Mouse (Mus musculus): ENCODE data around the gene Ostm1.

Gene Ostm1

DNA sequence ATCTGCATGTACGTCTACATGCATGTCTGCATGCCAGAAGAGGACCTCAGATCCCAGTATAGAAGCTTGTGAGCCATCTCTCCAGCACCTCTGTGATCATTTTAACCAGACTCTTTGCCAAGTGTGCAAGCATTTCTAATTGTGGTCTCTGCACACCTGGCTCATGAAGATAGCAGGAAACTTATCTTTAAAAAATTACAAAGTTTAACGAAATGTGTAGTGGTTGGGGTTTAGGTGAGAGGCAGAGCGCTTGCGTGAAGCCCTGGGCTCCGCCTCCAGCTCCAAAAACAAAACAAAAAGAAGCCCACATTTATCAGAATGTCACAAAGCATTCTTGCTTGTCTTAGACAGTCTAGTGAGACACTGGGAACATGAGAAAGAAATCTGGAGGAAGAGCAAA is 104.3 kb downstream of the Ostm1 start:
- no peak for DNase-seq

DNA sequence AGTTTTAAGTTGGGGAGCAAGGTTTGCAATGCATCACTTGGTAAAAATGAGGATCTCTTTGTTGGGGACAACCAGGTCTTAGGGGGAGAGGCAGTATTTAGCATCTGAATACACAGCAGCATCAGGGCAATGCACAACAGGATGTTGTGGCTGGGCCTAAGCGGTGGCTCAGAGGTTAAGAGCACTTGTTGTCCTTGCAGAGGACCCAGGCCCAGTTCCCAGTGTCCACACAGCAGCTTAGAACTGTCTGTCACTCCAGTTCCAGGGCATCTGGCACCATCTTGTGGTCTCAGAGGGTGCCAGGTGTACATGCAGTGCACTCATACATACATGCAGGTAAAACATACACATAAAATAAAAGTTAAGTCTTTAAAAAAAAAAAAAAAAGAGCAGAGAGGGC is 106.1 kb downstream of the Ostm1 start:
- DNase-seq = no peak

DNA sequence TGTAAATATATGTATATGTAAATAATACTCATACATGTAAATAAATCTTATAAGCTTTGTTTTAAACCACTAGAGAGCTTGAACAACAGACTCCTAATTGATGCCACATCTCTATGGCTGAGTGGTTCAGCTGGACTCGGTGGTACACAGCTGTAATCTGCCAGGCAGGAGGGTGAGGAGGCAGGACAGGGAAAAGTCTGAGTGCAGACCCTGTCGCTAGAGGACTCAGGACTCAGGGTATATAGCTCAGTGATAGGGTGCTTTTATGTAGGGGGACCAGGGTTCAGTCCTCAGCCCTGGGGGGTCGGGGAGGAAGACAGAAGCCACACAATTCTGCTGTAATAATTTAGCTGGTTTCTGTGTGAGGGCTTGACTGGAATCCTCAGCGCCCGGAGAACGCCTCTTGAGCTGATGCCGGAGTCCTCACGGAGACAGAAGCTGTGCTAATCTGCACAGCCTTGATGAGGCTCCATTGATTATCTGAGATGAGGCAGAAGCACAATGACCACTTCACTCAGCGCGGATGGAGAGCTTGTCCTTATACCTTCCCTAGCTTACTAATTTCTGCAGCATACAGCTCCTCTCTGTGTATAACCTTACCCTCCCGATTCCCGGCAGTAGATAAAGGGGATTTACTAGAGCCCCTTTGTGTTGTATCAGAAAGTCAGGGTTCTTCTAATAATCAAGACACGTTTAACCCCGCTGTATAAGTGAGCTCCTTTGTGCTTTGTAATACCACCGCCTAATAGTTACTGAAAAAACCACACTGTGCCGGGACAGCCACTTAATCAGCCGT is 106.8 kb downstream of the Ostm1 start:
- DNase-seq = no peak

DNA sequence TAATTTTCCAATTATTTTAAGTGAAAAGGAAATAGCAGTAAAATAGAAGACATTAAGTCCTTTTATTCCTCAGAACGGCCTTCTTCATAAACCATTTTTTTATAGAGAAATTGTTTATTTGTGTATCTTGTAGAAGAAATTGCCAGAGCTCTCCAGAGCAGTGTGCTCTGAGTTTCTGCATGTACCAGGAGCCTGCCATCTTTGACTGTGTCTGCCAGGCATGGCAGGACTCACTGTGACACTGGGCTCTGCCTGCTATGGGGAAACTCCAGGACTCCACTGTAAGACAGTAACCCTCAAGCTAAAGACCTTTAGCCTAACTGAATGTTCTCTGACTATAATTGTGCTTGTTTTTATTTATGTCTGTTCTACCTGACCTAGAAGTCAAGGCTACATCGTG is 107.4 kb downstream of the Ostm1 start:
- no peak for DNase-seq

DNA sequence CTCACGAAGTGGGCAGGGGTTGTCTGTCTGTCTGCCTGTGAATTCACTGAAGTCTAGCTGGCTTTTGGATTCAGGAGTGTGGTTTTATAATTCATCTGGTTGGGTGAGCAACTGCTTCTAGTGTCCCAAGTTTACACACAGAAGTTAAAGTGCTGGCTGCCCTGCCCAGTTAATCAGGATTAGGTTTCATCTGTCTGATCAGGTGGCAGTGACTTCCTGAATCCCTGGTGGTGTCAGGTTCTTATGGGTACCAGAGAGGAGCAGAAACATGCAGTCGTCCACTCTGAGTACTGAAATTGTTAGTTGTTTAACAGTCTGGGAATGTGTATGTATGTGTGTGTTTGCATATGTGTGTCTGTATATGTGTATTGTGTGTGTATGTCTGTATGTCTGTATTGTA is 108.5 kb downstream of the Ostm1 start:
- no peak for DNase-seq

DNA sequence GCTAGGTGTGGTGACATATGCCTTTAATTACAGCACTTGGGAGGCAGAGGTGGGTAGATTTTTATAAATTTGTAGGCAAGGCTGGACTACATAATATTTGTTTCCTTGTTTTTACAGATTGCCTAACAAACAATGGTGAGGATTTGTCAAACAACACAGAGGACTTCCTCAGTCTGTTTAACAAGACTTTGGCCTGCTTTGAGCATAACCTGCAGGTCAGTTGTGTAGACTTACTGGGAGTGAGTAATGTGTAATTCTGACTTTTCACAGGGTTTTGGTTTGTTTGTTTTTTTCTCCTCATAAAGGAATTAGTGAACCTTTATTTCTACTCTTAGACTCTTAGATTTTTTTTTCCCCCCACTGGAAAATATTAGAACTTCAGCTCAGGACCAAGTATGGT is 109.2 kb downstream of the Ostm1 start:
- DNase-seq = no peak

DNA sequence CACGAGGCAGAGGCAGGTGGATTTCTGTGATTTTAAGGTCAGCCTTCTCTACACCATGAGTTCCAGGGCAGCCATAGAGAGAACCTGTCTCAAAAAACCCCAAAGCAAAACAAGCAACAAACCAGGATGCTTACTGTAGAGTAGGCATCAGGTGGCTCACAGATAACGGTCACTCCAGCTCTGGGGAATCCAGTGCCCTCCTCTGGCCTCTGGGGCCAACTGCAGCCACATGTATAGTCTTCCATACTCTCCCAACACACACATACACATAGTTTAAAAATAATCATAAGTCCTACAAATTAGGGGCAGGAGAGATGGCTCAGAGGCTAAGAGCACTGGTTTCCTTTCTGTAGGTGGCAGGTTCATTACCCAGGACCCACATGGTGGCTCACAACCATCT is 109.9 kb downstream of the Ostm1 start:
- DNase-seq = no peak

DNA sequence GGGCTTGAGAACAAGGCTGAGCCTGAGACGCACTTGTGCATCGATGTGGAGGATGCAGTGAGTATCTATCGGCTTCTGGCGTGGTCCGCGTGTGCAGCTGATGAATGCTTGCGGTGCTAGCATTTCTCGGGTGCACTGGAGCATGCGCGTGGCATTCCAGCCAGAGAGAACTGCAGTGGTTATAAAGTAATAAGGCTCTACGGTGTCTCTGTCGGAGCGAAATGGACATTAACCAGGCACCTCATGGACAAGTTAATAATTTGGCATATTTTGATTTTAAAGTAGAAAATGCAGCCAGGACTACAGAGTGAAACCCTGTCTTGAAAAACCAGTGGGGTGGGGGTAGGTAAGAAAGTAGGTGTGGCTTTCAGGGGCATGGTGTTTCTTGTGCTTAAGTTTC is 112.7 kb downstream of the Ostm1 start:
- no peak for DNase-seq

DNA sequence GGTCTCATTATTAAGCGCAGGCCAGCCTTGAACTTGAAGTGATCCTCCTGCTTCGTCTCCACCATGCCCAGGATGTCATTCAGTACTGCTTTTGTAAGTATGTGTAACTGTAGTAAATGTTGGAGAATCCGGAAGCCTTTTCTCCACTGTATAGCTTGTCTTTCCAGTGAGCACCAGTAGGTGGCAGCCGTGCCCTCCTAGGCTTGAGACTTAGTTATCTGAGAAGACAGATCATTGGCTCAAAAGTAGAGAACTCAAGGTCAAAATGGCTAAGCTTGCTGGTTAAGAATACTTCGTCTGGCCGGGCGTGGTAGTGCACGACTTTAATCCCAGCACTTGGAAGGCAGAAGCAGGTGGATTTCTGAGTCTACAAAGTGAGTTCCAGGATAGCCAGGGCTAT is 113.4 kb downstream of the Ostm1 start:
- DNase-seq = peak; percentile 76

DNA sequence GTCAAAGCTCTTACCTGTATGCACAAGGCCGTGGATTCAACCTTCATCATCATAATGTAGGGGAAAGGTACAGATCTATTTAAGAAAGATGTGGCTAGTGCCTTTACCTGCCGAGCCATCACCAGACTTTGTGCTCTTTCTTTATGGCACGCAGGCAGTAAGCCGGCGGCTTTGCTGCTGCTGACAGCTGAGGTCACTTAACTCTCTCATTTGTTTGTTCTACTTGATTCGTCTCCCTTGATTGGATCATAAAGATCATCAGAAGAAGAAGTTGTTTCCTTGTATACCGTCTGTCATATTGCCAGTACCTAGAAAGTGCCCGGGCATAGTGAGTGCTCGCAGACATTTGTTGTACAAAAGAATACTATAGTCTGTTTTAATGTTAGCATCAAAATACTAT is 114.8 kb downstream of the Ostm1 start:
- no peak for DNase-seq

DNA sequence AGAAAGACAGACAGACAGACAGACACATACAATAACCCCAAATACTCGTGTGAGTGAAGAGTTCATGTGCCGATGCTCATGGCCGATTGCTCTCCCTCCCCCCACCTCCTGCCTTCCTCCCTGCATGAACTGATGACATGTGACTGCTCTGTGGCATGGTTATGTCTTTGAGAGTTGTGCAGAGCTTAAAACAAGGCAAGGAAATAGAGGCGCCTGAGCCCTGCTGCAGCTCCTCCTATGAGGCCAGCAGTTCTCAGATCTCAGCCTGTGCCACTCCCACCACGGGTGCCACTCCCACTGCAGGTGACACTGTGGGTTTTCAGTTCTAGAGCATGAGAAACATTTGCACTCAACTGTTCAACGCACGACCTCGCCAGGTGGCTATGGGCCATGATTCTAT is 115.4 kb downstream of the Ostm1 start:
- no peak for DNase-seq

DNA sequence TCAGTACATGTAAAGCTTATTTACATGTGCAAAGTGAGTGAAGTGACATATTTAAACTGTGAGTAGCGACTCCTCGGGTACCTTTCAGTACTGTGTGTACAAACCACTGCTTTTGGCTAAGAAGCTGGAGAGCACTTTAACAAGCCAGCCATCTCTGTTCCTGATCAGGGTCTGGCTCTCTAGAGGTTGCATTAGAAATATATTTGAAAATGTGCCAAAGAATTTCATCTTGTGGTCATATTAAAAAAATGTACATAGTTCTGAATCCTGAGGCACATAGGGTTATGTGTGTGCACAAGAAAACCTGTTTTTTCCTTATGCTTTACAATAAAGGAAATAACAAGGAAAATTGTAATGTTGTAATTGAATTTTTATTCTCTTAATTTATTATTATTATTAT is 118.5 kb downstream of the Ostm1 start:
- no peak for DNase-seq

DNA sequence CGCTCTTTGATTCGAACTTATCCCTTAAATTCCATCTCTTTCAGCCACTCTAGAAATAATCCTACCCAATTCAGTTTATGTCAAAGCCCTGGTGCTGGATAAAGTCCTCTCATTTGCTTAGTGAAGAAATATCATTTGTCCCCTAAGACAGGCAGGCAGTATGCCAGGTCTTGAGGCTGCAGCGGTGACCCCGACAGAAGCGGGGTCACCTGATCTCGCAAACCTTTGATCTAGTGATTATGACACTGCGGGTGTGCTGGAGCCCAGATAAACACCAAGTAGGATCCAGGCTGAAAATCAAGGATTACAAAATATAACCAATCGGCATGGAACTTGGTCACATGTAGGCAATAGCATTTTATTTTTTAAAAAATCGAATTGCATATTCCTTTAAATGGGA is 131.1 kb downstream of the Ostm1 start:
- DNase-seq = no peak

DNA sequence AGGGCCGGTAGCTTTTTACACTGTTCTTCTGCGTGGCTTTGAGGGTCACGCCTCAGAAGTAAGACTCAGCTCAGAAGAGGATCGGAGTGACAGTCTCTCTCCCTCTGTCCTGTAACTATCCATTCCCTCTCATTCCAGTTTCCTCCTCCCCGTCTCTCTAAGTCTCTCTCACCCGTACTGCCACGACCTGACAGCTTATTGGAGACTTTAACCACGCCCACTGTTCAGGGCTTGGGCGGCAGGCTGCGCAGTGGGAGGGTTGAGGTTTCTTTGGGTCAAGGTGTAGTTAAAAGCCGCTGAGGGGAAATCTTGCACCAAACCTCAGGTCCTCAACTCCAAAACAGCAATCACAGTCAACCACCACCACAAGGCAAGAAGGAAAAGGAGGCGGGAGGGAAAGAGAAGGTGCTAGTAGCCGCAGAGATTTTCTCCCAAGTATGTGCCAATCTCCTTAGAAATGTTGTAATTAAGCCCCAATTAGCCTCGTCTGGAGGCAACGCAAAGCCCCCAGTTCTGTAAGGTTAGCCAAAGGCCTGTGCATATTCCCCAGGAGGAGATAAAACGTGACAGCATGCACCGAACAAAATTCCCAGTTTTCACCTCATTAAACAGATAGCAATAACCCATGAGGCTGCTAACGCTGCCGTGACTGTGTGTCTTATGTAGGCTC is 131.9 kb downstream of the Ostm1 start:
- no peak for DNase-seq

DNA sequence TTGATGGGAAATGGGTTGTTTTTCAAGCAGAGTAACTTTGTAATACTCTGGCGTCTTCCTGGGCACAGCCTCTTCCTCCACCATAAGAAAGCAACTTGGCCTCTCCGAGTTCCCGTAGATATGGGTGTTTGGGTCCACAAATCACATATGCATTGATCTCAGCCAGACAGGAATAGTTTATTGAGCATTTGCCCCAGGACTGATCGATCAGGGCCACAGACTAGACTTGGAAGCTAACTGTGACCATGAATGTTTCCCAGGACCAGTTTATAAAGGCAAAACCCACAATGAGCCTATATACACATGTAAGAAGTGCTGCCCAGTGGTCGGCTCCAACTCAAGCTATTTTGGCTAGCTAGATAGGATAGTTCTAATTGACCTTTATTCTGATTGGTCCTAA is 138.5 kb downstream of the Ostm1 start:
- no peak for DNase-seq

DNA sequence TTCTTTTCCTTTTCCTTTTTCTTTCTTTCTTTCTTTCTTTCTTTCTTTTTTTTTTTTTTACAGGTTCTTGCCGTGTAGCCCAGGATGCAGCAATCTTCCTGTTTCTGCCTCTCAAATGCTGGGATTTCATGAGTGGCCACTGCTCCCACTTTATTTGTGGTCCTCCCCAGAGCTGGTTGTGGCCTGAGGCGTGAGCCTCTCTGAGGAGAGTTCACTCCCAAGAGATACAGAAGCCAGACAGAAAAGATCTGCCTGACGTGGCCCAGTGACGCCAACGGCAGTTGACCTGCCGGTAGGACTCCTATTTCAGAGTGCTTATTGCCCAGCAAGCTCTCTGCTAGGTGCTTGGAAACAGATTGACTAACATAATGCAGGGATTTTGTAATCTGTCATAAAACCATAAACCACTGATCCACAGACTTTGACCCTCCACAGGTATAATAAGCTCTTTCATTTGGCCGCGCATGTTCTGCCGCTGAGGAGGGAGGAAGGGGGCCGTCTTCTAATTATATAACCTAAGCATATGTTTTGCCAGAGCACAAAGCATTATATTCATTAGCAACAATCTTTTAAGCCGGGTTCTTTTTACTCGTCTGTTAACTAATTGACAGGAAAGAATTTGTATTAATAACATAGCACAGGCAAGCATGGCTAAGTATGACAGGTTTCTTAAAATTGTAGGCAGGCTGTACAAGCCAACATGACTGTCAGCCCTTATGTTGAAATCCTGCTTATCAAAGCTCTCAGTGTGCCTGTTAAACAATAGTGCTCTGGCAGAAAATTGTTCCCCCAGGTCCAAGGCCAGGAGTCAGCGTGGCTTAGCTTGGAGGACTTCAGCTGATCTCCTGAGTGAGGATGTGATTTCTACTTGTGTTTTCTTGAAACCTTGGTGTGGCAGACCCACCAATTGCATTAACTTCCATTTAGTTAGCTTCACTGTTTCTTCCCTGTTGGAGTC is 139.9 kb downstream of the Ostm1 start:
- no peak for DNase-seq

DNA sequence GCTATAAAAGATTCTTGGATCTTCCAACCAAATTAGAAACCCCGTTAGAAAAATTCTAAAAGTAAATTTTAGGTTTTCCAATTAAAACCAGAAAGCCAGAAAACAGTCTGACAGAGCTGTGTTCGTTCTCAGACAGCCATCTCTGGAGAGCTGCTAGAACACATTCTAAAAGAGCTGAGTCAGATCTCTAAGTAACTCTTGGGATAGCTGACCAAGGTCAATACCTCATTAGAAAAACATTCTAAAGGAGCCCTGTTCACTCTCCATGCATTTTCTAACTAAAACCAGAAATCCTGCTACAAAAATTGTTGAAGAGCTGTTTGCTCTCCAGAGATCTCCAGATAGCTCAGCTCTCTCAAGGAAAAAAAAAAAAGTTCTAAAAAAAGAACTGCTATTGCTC is 146.0 kb downstream of the Ostm1 start:
- DNase-seq = no peak

DNA sequence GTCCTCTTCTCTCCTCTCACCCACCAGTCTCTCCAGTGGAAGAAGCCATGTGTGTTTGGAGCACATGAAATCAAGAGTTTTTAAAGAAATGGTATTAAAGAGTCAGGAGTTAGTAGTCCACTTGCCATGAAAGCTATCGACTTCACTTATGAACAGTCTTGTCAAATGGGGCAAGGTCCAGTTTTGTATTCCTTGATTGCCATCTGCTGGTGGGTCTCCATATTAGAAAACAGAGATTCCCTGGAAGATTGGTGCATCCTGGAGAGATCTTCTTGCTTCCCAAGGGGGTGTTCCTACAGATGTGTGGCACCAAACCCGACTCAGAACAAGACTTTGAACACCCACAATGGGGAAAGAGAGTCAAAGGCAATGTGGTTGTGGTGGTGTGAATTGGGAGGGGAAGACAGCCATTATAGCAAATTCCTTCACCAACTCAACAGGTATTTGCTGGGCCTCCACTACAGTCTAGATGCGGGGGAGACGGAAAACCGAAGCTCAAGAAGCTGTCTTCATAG is 151.0 kb downstream of the Ostm1 start:
- DNase-seq = peak; percentile 7

DNA sequence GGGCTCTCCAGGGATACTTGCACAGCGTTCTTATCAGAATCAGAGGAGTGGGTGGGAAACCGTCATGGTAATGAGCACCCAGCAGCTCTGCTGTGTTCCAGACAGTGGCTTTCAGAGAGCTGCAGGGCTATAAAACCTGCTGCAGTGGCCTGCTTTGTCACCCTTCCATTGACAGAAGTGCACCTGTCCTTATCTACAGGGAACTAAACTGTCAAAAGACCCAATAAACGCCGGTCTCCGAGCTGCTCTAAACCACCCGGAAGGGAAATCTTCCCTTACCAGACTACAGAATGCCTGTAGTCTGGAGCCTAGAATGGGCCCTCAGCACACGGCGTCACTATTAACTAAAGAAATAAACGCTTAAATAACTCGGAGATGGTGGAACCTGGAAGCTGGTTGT is 168.2 kb downstream of the Ostm1 start:
- DNase-seq = no peak

Data from right cerebral cortex, postnatal 4 days (tissue).